Mouse (Mus musculus): Measurements from ENCODE around the gene Slc41a3.
A peak's percentile ranks its signal among the peaks of the same experiment; 100 is the strongest.

Gene Slc41a3

GRCm38 (mm10) chr6:90688003-90688402 lies 83.5 kb downstream of the Slc41a3 start:
- no peak for DNase-seq

DNA sequence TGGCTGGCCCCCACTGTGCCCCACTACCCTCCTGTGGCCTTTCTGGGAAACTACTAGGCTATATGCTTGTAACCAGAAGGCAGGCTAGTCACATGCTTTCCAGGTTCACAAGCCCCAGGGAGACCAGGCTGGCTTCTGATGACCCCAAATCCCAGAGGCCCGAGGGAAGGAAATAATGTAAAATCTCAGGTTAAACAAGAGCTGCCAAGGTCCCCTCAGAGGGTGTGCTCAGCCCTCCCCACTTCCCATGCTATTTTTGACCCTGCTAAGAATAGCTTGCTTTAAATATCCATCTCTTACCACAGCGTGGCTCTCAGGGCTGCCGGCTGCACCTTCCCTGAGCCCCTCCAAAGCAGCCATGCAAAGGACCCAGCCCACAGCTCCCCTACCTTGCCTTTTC lies 84.2 kb downstream of the Slc41a3 start:
- DNase-seq = no peak

DNA sequence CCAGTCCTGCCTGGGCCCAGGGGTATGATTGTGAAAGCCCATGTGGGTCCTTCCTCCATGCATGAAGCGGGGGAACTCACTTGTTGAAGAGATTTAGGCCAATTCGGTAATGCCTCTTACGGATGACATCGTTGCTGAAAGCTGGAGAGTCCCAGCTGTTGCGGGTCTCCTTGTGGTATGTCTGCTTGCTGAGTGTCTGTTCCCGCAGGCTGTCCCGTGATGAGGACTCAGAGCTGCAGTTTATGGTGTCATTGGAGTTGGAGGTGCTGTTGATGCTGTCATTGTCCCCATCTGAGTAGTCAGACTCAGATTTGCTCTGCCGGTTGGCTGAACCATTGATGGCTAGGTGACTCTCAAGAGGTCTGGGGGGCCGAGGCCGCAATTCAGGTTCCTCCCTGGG lies 85.0 kb downstream of the Slc41a3 start:
- DNase-seq = no peak

DNA sequence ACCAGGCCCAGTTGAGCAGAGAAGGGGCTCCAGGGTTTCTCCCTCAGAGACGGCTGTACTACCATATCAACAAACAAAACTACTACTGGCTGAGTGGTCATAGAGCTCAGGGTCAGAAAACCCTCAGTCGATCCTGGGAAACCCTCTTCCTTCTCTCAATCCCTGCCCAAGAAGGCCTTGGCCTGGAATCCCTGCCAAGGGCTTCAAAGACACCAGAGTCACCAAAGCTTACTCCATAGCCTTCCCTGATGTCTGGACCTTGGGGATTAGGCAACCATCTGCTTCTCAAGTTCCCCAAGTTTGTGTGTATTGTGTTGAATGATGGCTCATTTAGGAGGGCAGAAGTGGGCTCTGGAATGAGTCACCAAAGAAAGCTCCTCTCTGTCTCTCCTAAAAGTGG lies 87.4 kb downstream of the Slc41a3 start:
- no peak for DNase-seq

- no peak for DNase-seq
Measured at GRCm38 (mm10) chr6:90692404-90692803, 87.9 kb downstream of the Slc41a3 start.

DNA sequence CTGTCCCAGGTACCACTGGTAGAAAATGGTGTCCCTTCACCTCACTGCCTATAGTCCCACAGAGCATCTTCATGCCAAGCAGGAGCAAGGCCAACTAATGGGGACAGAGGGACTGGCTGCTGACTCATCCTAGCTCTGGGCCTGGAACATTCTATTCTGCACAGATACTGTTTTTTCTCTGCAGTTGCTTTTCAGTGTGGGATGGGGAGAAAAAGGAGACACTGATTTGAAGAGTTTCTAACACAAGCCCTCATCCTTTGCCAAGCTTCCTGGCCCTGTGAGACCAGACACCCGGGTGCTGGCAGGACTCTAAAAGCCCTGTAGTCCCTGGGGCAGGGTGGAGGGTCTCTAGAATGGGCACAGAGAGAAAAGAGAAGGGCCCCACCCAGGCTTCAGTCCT lies 91.2 kb downstream of the Slc41a3 start:
- peak; percentile 48 for DNase-seq
